Mouse (Mus musculus) lung, embryonic 14.5 days (tissue): ENCODE data around the gene Cyp8b1. TPM values are rescaled to one million over a fixed set of nuclear protein-coding genes. Genes with fewer than 3 reads are reported as not detected.

Experiments
- ATAC-seq: fragments of 200-750 bp; cut with Nextera tagmentation; 2 replicates; pipeline ENCODE4 v1.8.0; 2017; ENCODE audit warnings: mild to moderate bottlenecking, moderate TSS enrichment, moderate library complexity; ENCODE audit not compliant: insufficient read depth
- DNase-seq: peaks from one replicate; pipeline ENCODE4 v3.0.0-alpha.2; 2015
- H3K27ac ChIP-seq: fragments of 300-500 bp; sonication (generic); 2 replicates; pipeline ENCODE4 v1.5.1; 2014; ENCODE audit warnings: low read depth, mild to moderate bottlenecking, moderate library complexity
- H3K27me3 ChIP-seq: fragments of 300-500 bp; sonication (generic); 2 replicates; pipeline ENCODE4 v1.6.1; 2014; ENCODE audit warnings: low read length, control low read depth; ENCODE audit not compliant: insufficient read depth
- H3K36me3 ChIP-seq: fragments of 300-500 bp; sonication (generic); 2 replicates; pipeline ENCODE4 v1.6.1; 2014; ENCODE audit warnings: control low read depth; ENCODE audit not compliant: insufficient read depth
- H3K4me1 ChIP-seq: fragments of 300-500 bp; sonication (generic); 2 replicates; pipeline ENCODE4 v1.6.1; 2014; ENCODE audit warnings: antibody characterized with exemption, control low read depth; ENCODE audit not compliant: insufficient read depth
- H3K4me2 ChIP-seq: fragments of 300-500 bp; sonication (generic); 2 replicates; pipeline ENCODE4 v1.6.1; 2014; ENCODE audit warnings: mild to moderate bottlenecking
- H3K4me3 ChIP-seq: fragments of 300-500 bp; sonication (generic); 2 replicates; pipeline ENCODE4 v1.5.1; 2014; ENCODE audit warnings: low read depth, low read length
- H3K9ac ChIP-seq: fragments of 300-500 bp; sonication (generic); 2 replicates; pipeline ENCODE4 v1.6.1; 2014
- H3K9me3 ChIP-seq: fragments of 300-500 bp; sonication (generic); 2 replicates; pipeline ENCODE4 v1.6.1; 2016; ENCODE audit warnings: low read depth, low read length, control low read depth
- CTCF ChIP-seq: IDR thresholded peaks from 2 replicates; pipeline ENCODE4 v1.5.1; 2016; ENCODE audit warnings: antibody characterized with exemption, low read depth
- WGBS: fragments of 180-500 bp; shearing (Covaris S2); extraction: QIAGEN DNeasy Blood & Tissue Kit; methylation state at CpG from one replicate; pipeline ENCODE4 v1.1.7; 2014; 5-methylcytosine and 5-hydroxymethylcytosine counted together
- polyA plus RNA-seq: library from polyadenylated mRNA; unstranded; fragments of >200 nt; fragmentation: Nextera tagmentation; extraction: Ambion mirVana; gene quantifications from 2 replicates; pipeline ENCODE4 v1.2.1, GENCODE M21; 2014

Cyp8b1 gene
- not detected in 2 replicates for polyA plus RNA-seq

GRCm38 (mm10) chr9:121916102-121916501, at the start of gene Cyp8b1:
Gene Cyp8b1, minus strand, starts transcription at chr9:121916305.
- Histone ChIP-seq H3K4me2 (no peak within 1 kb of the TSS), H3K36me3 (no peaks in the 10 kb centered on the region), H3K9ac (no peak within 1 kb of the TSS), H3K27me3 (no peaks in the 10 kb centered on the region), H3K4me3 (no peak within 1 kb of the TSS), H3K9me3 (no peaks in the 10 kb centered on the region), H3K4me1 (no peaks in the 10 kb centered on the region), H3K27ac (no peak within 1 kb of the TSS)
- TF ChIP-seq CTCF: no peak
- no peak for ATAC-seq
- WGBS: 75% methylated on average over 8 of the region's 8 CpGs
- DNase-seq: no peak

DNA sequence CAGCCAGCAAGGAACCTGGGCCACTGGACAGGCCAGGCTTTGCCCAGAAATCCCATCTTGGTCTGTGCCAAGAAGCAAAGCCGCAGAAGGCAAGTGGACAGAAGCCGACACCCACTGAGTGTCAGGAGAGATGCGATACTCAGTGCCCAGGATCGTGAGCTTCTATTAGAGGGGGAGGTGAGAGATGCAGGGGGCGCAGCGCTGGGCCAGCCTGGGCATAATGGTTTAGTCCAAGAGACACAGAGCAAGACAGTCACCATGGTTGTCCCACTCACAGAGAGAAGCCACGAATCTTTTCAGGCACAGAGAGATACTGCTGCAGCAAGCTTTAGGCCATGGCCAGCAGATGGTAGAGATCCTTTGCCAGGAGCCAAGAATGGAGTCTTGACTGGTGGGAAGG, 48.8 kb upstream of the Cyp8b1 start:
- ATAC-seq (no peak), DNase-seq (no peak)
- H3K4me3 ChIP-seq: no peak overlapping the region
- no peaks in the 10 kb centered on the region for H3K27me3 ChIP-seq
- H3K27ac ChIP-seq: no peak overlapping the region
- H3K9me3 ChIP-seq: no peaks in the 10 kb centered on the region
- WGBS: 88% methylated on average over 7 of the region's 7 CpGs
- H3K4me1 ChIP-seq: no peaks in the 10 kb centered on the region
- no peak overlapping the region for H3K4me2 ChIP-seq
- TF ChIP-seq CTCF: no peak
- H3K9ac ChIP-seq: no peak overlapping the region
- no peaks in the 10 kb centered on the region for H3K36me3 ChIP-seq

GRCm38 (mm10) chr9:121959966-121960635, 44.0 kb upstream of the Cyp8b1 start:
- H3K27me3 ChIP-seq: no peaks in the 10 kb centered on the region
- no peak overlapping the region for H3K27ac ChIP-seq
- no peak overlapping the region for H3K4me3 ChIP-seq
- ATAC-seq (no peak), DNase-seq (no peak)
- WGBS: 36% methylated on average over 7 of the region's 7 CpGs
- no peaks in the 10 kb centered on the region for H3K36me3 ChIP-seq
- no peak for TF ChIP-seq CTCF
- H3K9ac ChIP-seq: no peak overlapping the region
- H3K9me3 ChIP-seq: no peaks in the 10 kb centered on the region
- no peaks in the 10 kb centered on the region for H3K4me1 ChIP-seq
- H3K4me2 ChIP-seq: no peak overlapping the region

GRCm38 (mm10) chr9:121952596-121952995, 36.5 kb upstream of the Cyp8b1 start:
- no peak overlapping the region for H3K27ac ChIP-seq
- no peak for TF ChIP-seq CTCF
- H3K4me2 ChIP-seq: no peak overlapping the region
- H3K4me3 ChIP-seq: no peak overlapping the region
- ATAC-seq (no peak), DNase-seq (no peak)
- H3K9me3 ChIP-seq: no peaks in the 10 kb centered on the region
- H3K9ac ChIP-seq: no peak overlapping the region
- WGBS: 76% methylated on average over 6 of the region's 6 CpGs
- peaks cover 7% of the 10 kb centered on the region; the same call in 1 of the 2 replicates for H3K4me1 ChIP-seq
- H3K27me3 ChIP-seq: no peaks in the 10 kb centered on the region
- H3K36me3 ChIP-seq: no peaks in the 10 kb centered on the region

- H3K4me3 ChIP-seq: peak overlapping the region; percentile 34
- H3K9me3 ChIP-seq: no peaks in the 10 kb centered on the region
- no peaks in the 10 kb centered on the region for H3K36me3 ChIP-seq
- no peak for DNase-seq
- H3K27ac ChIP-seq: peak overlapping the region; percentile 80; the same call in 1 of the 2 replicates
- H3K4me1 ChIP-seq: peaks cover 7% of the 10 kb centered on the region; the same call in 1 of the 2 replicates
- WGBS: 22% methylated on average over 4 of the region's 4 CpGs
- H3K27me3 ChIP-seq: no peaks in the 10 kb centered on the region
- H3K4me2 ChIP-seq: peak overlapping the region; percentile 58
- no peak; the same call in 1 of the 2 replicates for ATAC-seq
- TF ChIP-seq CTCF: no peak
- H3K9ac ChIP-seq: peak overlapping the region; percentile 43
Measured at GRCm38 (mm10) chr9:121951114-121951423, 35.0 kb upstream of the Cyp8b1 start.

DNA sequence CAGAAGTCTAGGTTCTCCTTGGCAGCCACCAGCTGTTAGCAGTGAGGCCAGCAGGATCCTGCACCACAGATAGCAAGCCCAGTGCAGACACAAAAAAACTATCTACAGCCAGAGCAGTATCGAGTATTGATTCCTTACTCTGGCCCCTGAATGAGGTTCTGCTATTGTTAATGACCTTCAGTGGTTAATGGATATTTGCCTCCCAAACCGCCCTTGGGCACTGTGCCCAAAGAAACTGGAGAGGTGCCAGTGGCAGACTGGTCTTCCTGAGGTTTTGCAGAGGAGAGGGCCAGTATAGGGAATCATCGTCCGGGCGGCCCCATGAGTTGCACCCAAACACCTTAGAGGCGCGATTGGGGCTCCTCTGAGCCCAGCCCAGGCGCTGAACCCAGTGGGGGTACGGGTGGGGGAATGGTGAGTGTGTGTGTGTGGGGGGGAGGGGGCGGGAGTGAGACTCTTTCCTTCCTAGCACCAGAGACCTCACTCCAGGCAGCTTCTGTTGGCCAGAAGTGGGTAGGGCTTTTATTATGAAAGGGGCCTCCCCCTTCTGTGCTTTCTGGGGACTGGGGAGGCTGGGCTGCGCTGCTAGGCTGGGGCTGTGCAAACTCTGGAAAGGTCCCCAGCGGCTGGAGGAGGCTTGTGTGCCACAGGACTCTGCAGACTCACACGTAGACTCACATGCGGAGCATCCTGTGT, 34.5 kb upstream of the Cyp8b1 start, which contains the start of gene Fam198a:
Gene Fam198a (plus strand): TSS at position 571 of the 696 bp plus-strand sequence.
- DNase-seq: peak; percentile 93
- peak within 1 kb of the TSS; percentile 43 for H3K9ac ChIP-seq
- H3K36me3 ChIP-seq: no peaks in the 10 kb centered on the region
- 3% methylated on average over 14 of the region's 14 CpGs for WGBS
- peaks cover 7% of the 10 kb centered on the region; the same call in 1 of the 2 replicates for H3K4me1 ChIP-seq
- peak; percentile 17; the same call in 1 of the 2 replicates for TF ChIP-seq CTCF
- H3K4me3 ChIP-seq: peak within 1 kb of the TSS; percentile 34
- H3K27ac ChIP-seq: peak within 1 kb of the TSS; percentile 80
- ATAC-seq: peak; percentile 96
- peak within 1 kb of the TSS; percentile 58 for H3K4me2 ChIP-seq
- no peaks in the 10 kb centered on the region for H3K9me3 ChIP-seq
- no peaks in the 10 kb centered on the region for H3K27me3 ChIP-seq

DNA sequence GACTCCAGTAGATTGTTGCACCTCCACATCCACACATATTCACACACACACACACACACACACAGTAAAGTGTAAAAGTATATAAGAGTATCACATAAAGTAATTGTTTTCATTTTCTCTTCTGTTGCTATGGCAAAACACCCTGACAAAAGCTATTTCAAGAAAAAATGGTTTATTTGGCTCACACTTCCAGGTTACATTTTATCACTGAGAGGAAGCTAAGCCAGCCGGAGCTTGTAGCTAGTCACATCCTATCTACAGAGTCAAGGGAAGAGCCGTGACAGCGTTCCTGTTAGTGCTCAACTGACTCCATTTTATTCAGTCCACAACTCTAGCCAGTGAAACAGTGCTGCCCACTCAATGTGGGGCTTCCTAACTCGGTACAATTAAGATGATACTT, 32.3 kb upstream of the Cyp8b1 start:
- Histone ChIP-seq H3K36me3 (no peaks in the 10 kb centered on the region), H3K27me3 (no peaks in the 10 kb centered on the region), H3K9ac (no peak overlapping the region), H3K4me3 (no peak overlapping the region), H3K4me2 (no peak overlapping the region), H3K27ac (no peak overlapping the region), H3K9me3 (no peaks in the 10 kb centered on the region), H3K4me1 (peaks cover 7% of the 10 kb centered on the region; the same call in 1 of the 2 replicates)
- WGBS: 42% methylated on average over 4 of the region's 4 CpGs
- DNase-seq (peak; percentile 47), ATAC-seq (no peak)
- TF ChIP-seq CTCF: no peak
